Mouse (Mus musculus) kidney, adult 18-20 months (tissue): ENCODE results near the gene Ptpn3.

ENCODE experiments used
- DNase-seq: peaks from one replicate; pipeline ENCODE4 v3.0.0; 2021

Ptpn3 gene

DNA sequence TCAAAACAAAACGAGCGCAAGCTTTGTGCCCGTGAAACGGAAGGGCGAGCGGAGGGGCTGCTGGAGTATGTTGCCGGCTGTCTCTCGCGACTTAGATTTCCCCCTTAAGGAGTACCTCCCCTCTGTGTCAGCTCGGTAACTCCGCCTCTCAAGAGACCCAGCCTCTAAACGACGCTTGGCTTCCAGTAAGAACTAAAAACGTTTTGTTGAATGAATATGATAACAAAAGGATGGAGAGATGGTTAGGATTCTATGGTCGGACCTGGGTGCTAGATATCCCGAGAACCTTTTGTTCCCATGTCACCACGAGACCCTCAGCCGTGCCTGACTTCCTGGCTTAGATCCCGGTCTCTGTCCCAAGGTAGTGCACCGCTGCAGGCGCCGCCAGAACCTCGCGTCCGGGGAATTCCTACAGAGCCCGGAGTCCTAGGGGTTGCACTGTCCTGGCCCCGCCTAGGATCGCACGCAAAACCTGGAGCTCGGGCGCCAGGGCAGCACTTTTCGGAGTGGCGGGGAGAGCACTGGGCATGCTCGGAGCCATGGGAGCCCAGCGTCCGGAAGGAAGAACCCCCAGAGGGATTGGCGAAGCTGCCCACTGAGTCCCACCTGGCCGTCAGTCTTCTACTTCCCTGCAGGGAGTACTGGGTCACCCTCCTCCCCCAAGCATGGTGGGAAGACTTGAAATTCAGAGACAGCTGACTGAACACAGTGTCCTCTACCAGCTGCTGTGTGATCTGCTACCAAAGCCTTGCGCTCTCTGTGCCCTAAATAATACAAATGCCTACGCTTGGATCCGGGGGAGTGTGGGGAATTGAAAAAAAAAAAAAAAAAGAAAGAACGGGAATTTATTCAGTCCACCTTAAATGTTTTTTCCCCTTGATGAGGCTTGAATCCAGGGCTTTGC lies at the start of gene Ptpn3:
Gene Ptpn3, minus strand, starts transcription at position 428 of the 904 bp plus-strand sequence.
- DNase-seq: peak; percentile 91

DNA sequence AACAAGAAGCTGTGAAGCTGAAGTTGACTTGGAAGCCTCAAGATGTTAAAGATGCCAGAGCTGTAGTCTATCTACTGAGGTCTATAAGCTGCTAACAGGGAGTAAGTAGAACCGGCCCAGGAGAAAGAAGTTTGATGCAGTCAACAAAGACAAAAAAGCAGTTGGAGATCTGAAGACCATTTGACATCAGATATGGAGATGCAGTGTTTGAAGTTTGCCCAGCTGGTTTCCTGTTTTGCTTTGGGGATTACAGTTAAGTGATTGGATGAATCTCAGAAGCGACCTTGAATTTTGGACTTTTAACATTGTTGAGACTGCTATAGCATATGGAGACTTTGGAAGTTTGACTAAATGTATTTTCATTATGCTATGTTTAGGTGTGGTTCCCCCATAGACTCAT lies 48.9 kb upstream of the Ptpn3 start:
- no peak for DNase-seq

DNA sequence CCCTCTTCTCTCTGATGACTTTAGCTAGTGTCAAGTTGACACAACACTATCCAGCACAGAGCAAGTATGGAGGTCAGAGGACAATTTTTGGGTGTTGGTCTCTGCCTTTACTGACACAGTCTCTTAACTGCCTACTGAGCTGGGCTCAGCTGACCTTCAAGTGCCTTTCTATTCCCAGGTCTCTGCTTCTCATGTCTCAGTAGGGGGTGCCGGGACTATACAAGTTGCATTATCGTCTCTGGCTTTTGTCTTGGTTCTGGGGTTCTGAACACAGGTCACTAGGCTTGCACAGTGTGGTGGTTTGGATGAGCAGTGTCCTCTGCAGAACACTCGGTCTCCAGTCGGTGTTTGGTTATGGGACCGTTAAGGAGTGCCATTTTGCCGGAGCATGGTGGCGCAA lies 42.4 kb upstream of the Ptpn3 start:
- no peak for DNase-seq

DNA sequence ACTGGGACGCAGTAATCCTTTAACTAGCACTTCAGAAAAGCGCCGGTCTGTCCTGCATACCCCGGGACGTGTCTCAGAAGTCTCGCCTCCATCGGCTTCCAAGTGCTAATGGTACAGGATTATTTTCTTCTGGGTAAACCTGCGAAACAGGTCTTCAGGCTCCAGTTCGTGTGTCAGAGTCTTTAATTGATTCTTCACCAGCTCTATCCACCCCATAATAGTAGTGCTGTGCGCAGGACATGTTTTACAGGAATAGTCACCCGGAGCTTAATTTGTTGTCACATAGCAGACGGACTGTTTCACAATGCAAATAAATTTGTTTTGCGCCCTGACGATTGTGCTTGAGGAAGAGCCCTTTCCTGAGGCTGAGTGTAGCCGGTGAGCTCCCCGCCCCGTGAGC lies 37.3 kb upstream of the Ptpn3 start:
- no peak for DNase-seq

DNA sequence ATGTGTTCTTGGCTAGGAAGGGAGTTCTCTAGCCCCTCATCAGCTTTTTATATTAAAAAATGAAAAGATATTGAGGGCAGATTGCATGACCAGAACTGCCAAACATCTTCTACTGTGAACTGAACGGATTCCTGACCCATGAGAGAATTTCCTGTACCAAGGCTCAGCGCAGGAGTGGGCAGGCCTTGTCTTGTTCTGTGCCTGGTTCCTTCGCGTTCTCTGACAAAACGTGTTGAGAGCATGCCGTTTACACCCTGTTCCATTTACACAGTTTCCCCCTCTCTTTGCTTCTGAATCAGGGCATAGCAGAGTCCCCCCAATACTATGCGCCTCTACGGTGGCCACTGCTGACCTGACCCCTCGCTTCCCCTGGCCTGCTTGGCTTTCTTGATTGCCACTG lies 36.4 kb upstream of the Ptpn3 start:
- DNase-seq: no peak

DNA sequence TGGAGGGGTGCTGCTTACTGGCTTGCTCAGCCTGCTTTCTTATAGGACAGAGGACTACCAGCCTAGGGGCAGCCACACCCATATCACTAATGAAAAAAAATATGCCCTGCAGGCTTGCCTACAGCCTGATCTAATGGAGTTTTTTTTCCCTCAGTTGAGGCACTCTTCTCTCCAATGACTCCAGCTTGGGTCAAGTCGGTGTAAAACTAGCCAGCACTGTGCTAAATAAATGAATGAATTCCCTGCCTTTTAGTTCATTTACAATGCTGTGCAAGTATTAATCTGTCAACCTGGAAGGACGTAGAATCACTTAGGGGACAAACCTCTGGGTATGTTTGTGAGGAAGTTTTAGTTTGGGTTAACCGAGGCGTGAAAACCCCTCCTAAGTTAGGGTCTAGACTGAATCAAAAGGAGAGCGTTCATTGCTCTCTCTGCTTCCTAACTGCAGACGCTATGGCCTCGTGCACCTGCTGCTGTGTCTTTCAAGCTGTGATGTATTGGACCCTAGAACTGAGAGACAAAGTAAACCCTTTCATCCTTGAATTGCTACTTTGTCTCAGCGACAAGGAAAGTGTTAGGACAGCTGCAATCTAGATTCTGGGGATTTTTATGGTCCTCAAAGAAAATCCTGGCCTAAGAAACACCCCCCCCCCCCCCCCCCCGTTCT lies 33.5 kb upstream of the Ptpn3 start:
- DNase-seq: no peak

DNA sequence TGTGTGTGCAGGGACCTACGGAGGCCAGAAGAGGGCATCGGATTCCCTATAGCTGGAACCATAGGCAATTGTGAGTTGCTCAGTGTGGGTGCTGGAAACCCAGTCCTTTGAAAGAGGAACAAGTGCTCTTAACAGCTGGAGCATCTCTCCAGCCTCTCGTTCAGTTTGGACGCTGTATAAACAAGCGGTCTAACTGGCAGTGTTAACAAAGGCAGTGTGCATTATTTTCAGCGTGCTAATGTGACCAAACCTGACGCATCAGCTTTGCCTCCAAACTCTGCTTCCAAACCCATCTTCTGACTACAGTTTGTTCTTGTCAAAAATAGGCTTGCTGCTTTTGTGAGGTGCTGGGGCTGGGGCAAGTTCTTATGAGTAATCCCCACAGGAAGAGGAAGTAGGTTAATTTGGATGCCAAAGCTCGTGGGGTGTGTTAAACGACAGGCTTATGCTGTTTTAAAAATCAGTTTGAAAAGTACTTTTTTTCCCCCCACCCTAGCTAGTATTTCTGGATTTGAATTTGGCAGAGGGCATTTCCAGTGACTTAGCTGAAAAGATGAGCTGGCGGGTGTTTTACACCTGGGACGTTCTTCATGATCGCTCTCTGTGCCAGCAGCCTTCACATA lies 32.4 kb upstream of the Ptpn3 start:
- DNase-seq: no peak

DNA sequence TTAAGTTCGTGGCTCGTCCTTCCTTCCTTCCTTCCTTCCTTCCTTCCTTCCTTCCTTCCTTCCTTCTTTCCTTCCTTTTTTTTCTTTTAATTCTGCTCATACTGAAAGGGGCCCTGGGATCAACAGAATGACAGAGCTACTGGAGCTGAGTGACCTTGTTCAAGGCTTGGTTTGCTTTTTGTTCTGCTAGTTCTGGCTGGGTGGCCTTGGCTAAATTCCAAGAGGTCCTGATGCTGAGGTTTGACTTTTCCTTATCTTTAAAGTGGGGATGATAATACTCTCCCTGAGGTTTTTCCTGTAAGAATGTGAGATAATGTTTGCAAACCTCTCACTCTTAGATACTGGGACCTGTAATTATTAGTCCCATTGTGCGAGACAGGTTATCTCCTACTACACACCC lies 30.9 kb upstream of the Ptpn3 start:
- no peak for DNase-seq

DNA sequence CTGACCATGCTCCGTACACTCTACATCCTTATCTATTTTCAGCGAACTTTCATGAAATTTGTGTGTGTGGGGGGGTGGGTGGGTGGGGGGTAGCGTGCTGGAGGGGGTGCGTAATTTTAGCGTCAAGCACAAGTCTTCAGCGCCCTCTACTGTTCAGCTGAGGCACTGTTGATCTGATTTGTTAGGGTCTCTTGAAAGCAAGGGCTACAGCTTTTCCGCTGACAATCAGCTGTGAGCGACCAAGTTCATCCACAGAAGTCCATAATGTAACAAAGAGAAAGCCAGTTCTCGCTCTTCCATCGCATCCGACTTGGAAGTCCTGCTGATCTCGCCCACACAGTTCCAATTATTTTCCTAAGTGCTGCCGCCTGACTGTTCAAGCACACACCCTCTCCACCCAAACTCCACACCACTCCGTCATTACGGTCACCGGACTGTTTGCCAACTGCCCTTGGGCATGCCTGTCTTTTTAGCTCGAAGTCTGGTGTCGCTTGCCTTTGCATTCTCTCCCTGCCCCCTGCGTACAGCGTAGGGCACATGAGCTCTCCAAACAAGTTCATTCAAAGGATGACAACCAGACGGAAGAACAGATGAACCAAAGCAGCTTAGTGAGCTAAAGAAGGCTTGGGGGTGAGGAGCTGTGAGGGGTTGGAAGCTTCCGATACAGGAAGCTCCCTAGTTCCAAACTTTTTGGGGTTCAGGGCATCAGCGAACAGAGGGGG lies 19.1 kb upstream of the Ptpn3 start:
- peak; percentile 55 for DNase-seq

DNA sequence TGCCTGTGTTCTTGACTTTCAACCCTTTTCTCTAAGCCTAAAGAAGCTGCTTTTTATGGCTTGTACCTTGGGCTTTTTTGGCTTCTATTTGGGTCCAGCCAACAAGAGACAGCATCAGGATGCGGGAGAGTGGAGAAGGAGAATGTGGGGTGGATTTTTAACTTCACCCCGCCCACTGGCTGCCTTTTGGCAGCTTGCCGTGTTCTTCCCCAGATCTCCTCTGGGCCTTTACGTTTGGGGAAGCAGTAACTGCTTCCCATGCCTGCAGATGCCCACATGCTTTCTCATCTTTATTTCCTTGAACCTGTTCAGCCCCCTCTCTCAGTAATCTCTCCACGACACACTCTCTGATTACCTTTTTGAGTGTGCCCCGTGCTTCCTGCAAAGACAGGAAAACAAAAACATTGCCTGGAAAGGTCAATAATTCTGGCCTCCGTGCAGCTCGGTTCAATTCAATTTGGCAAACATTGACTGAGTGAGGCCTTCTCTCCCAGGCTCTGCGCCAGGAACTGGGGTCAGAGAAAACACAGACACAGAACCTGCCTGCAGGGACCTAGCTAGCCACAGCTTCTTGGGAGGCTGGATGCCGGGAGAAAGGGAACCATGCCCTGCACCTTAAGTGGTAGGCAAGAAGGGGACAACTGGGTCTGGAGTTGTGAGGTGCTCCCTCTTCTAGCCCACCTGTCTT lies 17.0 kb upstream of the Ptpn3 start:
- DNase-seq: peak; percentile 83

DNA sequence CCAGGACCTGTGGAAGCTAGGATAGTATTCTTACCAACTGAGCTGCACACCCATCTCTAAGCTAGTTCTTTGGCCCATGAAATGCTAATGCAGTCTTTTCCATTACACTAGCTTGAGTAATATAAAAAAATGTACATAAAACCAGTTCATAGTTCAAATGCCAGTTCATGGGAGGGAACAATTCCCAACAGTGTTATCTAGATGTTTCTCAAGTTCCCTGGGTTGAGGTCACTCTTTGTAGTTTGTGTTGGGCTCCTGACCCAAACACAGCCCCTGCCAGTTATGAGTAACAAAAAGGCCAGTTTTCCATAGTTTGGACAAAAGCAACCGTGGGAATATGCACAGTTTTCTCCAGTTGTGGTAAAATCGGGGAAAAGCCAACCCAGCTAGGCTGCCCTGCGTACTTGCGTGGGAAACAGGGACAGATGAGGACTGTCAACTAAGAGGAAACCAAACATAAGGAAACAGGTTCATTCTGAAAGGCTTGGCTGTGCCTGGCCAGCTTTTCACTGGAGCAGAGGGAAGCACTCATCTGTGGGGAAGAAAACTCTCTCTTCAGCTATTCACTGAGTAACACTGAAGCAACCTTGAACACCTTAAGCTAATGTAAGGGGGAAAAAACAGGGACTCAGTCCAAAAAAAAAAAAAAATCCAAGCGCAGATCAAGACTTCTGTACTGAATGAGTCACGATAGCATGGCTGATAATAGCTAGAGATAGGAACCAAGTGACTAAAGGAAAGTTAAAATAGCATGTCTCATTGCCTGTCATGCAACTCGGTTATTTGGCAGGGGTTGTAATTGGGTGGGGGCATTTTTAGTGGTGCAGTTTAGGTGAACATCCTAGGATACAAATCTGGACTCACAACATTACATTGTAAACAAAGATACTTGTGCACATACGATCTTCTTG lies 10.9 kb upstream of the Ptpn3 start:
- no peak for DNase-seq

DNA sequence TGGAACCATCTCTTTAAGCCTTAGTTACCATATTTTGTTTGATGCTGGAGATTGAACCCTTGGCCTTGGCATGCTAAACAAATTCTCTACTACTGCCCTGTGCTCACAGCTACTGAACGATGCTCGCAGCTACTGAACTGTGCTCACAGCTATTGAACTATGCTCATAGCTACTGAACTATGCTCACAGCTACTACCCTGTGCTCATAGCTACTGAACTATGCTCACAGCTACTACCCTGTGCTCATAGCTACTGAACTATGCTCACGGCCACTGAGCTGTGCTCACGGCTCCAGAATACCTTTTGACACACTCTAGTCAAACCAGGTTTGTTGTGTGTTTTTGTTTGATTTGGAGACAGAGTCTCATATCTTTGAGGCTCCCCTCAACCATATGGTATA lies 10.1 kb upstream of the Ptpn3 start:
- no peak for DNase-seq

DNA sequence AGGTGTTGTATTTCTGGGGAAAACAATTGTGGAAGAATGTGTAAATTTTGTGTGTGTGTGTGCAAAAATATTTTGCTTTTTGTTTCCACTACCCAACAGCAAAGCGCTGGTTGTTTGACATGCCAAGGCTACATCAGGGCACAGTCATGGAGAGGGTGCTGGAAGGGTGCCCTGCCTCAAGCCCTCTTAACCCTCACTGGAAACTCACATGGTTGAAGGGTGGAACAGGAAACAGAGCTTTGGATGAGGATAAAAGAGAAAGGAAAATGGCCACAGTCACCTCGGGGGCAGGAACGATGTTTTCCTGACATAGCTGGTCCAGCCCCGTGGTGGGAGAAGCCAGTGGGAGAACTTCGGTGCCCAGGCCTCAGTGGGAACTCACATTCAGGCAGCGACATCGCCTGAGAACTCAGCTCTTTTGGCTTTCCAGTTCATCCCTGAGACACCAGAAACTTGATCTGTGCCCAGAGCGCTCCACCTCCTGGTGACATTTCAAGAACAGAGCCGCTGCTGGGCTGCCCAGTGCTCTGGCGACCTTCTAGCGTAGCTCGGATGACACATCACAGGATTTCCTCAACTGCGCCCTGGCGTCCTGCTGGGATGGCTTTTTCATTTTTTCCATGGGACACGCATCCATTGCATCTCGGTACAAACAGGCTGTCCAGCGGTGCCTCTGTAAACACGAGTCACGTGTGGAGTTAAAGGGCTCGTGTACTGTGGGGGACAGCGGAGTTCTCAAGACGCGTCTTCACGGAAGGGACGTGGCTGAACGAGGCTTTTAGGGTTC lies 6.8 kb upstream of the Ptpn3 start:
- DNase-seq: peak; percentile 64

DNA sequence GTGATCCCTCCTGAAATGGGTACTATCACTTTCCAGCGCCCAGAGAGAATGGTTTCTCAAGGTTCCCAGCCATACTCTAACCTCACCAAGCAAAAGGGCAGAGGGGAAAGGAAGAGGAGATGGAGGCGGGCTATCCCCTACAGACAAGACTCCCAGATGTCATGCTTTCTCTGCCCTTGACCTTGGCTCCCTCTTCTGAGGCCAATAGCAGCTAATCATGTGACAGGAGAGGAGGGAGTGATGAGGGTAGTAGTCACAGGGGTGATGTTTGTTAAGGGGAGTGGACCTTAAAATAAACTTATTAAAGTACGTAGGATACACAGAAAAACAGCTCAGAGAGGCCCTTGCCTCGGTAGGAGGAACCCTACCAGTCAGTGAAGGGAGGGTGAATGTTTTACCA lies 6.1 kb upstream of the Ptpn3 start:
- DNase-seq: no peak

DNA sequence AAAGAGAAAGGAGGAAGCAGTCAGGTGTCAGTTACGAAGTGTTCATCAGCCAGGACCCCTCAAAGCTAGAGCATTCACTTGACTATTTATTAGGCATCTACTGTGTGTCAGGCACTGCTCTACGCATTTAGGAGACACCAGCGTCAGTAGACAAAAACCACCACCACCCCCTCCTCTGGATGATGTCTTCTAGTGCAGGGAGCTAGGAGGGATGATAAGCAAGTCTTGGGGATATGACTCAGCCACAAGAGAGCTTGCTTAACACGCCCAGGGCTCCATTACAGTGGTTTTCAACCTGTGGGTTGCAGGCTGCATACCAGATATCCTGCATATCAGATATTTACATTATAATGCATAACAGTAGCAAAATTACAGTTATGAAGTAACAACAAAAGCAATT lies 4.6 kb upstream of the Ptpn3 start:
- DNase-seq: no peak

DNA sequence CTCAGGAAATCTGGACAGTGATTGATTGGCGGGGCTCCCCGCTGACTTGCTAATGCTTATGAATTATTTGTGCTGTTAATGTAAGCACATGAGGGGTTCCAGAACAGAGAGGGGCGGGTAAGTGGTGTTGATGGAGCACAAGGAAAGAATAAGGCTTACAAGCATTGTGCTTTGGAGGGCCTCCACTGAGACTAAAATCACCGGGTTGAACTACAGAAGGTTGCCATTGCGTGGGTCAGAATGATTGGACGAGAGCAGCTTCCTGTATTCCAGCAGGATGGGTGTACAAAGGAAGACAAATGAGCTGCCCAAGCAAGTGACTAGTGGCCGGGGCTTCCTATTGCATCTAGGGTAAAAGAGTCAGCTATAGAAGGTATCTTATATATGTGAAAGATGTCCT lies 4.0 kb upstream of the Ptpn3 start:
- DNase-seq: no peak

DNA sequence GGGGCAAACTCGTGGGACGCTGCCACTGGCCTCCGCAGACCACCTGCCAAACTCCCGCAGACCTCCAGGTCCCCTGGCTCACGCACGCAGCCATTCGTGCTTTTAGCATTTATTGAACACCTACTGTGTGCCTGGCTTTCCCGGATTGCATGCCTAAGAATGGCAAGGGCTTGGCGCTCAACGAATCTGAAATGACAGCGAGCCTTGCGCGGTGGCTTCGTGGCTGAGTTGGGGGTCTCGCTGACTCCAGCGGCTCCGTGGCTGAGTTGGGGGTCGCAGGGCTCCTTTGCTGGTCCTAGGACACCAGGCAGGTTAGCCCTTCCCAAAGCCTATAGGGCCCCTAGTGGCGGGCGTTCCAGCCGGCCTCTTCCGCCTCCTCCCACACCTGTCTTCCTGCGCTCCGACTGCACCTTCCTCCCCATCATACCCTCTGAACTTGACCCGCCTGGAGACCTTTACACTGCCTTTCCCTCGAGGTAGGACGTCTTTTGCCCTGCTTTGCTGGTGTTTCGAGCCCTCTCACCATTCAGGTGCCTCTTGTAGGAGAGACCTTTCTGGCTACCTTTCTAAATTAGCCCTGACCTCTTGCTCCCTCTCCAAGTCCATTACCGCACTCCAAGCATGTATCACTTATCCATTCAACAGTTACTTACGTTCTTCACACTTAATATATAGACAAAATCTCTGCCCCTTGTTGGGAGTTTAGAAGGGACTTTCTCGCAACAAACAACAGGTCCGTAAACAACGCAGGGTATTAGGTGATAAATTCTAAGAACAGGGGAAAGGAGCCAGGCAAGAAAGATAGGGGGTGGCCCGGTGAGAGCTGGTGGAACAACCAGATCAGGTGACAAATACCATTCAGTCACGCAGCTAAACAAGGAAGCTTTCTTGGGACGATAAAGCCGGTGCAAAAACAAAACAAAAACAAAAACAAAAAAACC lies 898 bp downstream of the Ptpn3 start:
- peak; percentile 85 for DNase-seq

DNA sequence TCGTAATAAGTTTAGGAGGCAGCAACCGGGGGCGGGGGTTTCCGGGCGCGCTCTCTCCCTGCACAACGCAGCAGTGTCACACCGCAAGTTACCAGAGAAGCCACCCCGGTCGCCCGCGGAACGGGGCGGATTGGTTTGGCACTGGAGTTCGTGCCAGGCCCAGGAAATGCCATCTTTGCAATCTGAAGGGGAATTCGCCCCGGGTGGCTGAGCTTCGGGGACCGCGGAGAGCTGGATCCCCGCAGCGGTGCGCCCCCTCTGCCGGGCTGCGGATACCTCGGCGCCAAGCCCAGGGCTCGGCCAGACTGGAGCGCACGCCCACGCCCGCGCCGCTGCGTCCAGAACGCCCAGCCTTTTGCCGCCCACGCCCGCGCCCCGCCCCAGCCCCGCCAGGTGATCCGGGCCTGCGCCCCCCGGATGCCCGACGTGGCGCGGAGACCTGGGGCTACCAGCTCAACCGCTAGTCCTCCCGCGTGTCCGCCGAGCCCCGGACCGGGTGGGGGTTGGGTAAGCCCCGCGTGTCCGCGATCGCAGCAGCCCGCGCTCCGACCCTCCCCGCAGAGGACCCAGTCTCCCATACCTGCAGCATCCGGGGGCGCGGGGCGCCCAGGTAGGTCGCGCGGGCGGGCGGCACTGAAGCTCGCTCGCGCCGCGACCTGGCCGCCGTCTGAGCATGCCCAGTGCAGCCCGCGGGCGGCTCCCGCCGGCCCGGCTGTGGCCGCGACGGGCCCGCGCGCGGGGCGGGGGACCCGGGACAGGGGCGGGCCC lies 1.8 kb downstream of the Ptpn3 start:
- DNase-seq: peak; percentile 71

DNA sequence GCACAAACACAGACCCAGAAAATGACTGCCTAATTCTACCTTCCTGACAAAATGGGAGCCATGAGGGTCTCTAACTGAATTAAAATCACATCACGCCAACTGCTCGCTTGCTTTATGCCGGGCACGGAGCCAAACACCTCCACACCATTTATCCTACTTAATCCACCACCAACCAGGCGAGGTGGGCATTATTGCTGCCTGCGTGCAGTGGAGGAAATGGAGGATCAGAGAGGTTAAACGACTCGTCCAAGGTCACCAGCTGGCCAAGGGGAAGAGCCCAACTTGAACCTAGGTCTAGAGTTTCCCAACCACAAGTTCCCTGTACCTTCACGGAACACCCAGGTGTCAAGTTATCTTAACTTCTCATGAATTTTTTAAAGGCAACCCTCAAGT lies 2.3 kb downstream of the Ptpn3 start:
- DNase-seq: no peak
